Mouse (Mus musculus): ENCODE measurements around the gene Slc51a. TPM values are rescaled to one million over a fixed set of nuclear protein-coding genes. Genes with fewer than 3 reads are reported as not detected.

Slc51a gene
- total and polyA plus RNA-seq, 3 experiments = 0.08 to 0.17 TPM; not detected in 1

DNA sequence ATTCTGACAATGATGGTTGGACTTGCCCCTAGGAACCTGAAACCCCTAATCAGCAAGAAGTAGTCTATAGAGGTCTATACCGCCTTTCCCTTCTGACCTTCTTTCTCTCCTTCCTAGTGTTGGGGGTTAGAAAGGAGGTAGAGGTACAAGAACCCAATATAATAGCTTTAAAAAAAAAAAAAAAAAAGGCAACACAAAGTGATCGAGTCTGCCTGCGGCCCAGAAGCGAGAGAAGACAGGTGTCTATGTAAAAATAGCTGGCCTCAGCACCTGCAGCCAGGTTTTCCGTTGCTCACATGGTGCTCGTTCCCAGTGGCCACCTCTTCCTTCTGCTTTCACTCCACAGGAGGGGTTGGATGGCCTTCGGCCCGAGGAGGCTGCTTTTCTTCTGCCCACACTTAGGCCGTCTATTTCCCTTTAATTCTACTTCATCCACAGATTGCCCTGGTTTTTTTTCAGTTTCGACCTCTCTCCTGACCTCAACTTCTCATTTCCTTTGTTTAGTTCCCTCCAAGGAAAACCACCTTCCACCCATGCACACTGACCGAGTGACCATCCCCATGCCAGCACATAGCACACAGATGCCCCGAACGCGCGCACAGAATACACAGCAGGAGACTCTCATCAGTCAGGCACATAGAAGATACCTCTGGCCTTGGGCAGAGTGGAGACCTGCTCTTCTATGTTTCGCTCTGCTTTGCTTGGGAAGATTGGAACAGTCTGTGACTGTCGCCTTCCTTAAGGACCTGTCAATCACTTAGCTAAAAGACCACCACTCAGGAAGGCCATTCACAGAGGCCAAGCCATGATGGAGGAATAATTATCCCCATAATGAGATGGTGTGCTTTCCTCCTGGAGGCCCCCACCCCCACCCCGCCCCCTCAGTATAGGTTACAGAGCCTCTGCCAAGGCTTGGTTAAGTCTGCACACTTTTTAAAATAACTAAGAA, 45.5 kb upstream of the Slc51a start:
- peaks cover 6% of the 10 kb centered on the region for H3K9me3 ChIP-seq (replicated peaks; ENCODE audit: low read length)
- H3K27me3 ChIP-seq (replicated peaks) = no peaks in the 10 kb centered on the region
- no peaks in the 10 kb centered on the region for H3K79me2 ChIP-seq (replicated peaks; ENCODE audit: control insufficient read depth, extremely low read depth, insufficient read depth, poor library complexity, severe bottlenecking)
- no peaks in the 10 kb centered on the region for H3K36me3 ChIP-seq (replicated peaks in 1 of 2; ENCODE audit: control insufficient read depth in 1 of 2, insufficient read depth in 1 of 2, low read length in 1 of 2)
- in situ Hi-C loops (cut with MboI; ENCODE audit: low pct_ligation_motif_present, low pct_unique_long_range_greater_than_20kb, low sequenced_read_pairs) (no loop called here), dilution Hi-C loops (cut with MboI; ENCODE audit: extremely low pct_ligation_motif_present, extremely low pct_unique_long_range_greater_than_20kb, low sequenced_read_pairs) (no loop called here)
- peak overlapping the region; percentile 13; the same call in 1 of the 2 replicates for H3K4me2 ChIP-seq (ENCODE audit: insufficient read depth, low read depth, poor library complexity, severe bottlenecking)
- H3K4me3 ChIP-seq (replicated peaks in 1 of 3; ENCODE audit: low read depth in 2 of 3, low read length in 2 of 3, poor library complexity in 1 of 3) = no peak overlapping the region
- H3K27ac ChIP-seq (ENCODE audit: insufficient read depth, low read depth) = no peak overlapping the region
- H3K4me1 ChIP-seq (ENCODE audit: control insufficient read depth in 1 of 2, insufficient read depth in 2 of 2) = peaks cover 3 to 33% of the 10 kb centered on the region in 2 experiments; a peak in 3 of 4 replicates
- TF ChIP-seq SIN3A (IDR thresholded peaks at IDR 0.05; ENCODE audit: low read length) (no peak), IRF4 (IDR thresholded peaks at IDR 0.05; ENCODE audit: low read depth, low read length) (0 out of 2 replicates have a peak, but pooled peaks have one; percentile 8), MAFK (IDR thresholded peaks at IDR 0.05; ENCODE audit: insufficient replicate concordance, low read length) (no peak), ZNF384 (IDR thresholded peaks at IDR 0.05; ENCODE audit: low read depth, low read length) (peak; percentile 67), EP300 (IDR thresholded peaks at IDR 0.05; ENCODE audit: low read length) (no peak), E2F4 (IDR thresholded peaks at IDR 0.05; ENCODE audit: insufficient replicate concordance, low read depth, low read length) (no peak), RCOR1 (conservative IDR thresholded peaks at IDR 0.05; ENCODE audit: low read depth, low read length) (no peak), MYC (IDR thresholded peaks at IDR 0.05; ENCODE audit: low read depth, low read length) (no peak), JUND (conservative IDR thresholded peaks at IDR 0.05; ENCODE audit: low read depth, low read length) (no peak), KAT2A (IDR thresholded peaks at IDR 0.05; ENCODE audit: insufficient replicate concordance, low read length) (no peak), HCFC1 (IDR thresholded peaks at IDR 0.05; ENCODE audit: low read depth, low read length) (no peak), NELFE (IDR thresholded peaks at IDR 0.05; ENCODE audit: low read depth, low read length) (no peak)
- DNase-seq (ENCODE audit: extremely low read depth) = no peak
- H3K9ac ChIP-seq (ENCODE audit: insufficient read depth, low read depth) = no peak overlapping the region

DNA sequence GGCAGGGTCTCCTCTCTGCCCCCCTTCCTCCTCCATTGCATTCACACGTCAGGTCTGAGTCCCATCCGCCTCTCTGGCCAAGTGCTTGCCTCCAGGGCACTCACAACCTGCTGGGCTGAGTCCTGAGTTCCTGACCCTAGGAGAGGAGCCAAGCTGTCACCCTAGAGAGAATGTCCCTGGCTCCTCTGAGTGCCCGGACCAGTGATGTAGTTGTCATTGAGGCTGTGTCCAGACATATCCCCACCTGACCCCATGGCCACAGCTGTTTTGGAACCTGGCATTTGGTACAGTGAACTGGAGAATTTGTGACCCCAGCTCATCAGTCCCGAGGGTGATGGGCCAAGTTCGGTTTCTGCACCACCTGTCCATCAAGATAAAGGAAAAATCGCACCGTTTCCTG, 39.2 kb upstream of the Slc51a start:
- TF ChIP-seq ZKSCAN1 (IDR thresholded peaks at IDR 0.05; ENCODE audit: borderline replicate concordance, low read depth, low read length) (no peak), ZC3H11A (IDR thresholded peaks at IDR 0.05; ENCODE audit: low read depth, low read length) (no peak), POLR2A (IDR thresholded peaks at IDR 0.05; ENCODE audit: low read depth, low read length) (no peak)
- no peak for DNase-seq (ENCODE audit: extremely low read depth)
- Histone ChIP-seq H3K36me3 (replicated peaks in 1 of 2; ENCODE audit: control insufficient read depth in 1 of 2, insufficient read depth in 1 of 2, low read length in 1 of 2) (no peaks in the 10 kb centered on the region), H3K9ac (ENCODE audit: insufficient read depth, low read depth) (no peak overlapping the region), H3K27ac (ENCODE audit: insufficient read depth, low read depth) (no peak overlapping the region), H3K4me1 (ENCODE audit: control insufficient read depth in 1 of 2, insufficient read depth in 2 of 2) (peaks cover 0 to 18% of the 10 kb centered on the region in 2 experiments; a peak in 2 of 4 replicates), H3K4me2 (ENCODE audit: insufficient read depth, low read depth, poor library complexity, severe bottlenecking) (no peak overlapping the region), H3K79me2 (replicated peaks; ENCODE audit: control insufficient read depth, extremely low read depth, insufficient read depth, poor library complexity, severe bottlenecking) (no peaks in the 10 kb centered on the region), H3K27me3 (replicated peaks) (no peaks in the 10 kb centered on the region), H3K9me3 (replicated peaks; ENCODE audit: low read length) (peaks cover 6% of the 10 kb centered on the region), H3K4me3 (replicated peaks in 1 of 3; ENCODE audit: low read depth in 2 of 3, low read length in 2 of 3, poor library complexity in 1 of 3) (no peak overlapping the region)
- dilution Hi-C loops (cut with MboI; ENCODE audit: extremely low pct_ligation_motif_present, extremely low pct_unique_long_range_greater_than_20kb, low sequenced_read_pairs) = no loop called here
- in situ Hi-C loops (cut with MboI; ENCODE audit: low pct_ligation_motif_present, low pct_unique_long_range_greater_than_20kb, low sequenced_read_pairs) = no loop called here
